Mouse (Mus musculus) adrenal gland, postnatal 10 days (tissue): Measurements from ENCODE around the gene Fli1. TPM values are rescaled to one million over a fixed set of nuclear protein-coding genes. Genes with fewer than 3 reads are reported as not detected.

Experiments
- DNase-seq: peaks from one replicate; pipeline ENCODE4 v3.0.0; 2021; ENCODE audit warnings: mixed read lengths
- total RNA-seq, 2 experiments: library from RNA; stranded (reverse); gene quantifications; 2 replicates each; pipeline ENCODE4 v1.2.3; 2021

Gene Fli1
- total RNA-seq, 2 experiments from 2014 or later, result 37.9 to 41.2 TPM

- DNase-seq, result no peak
Observed at GRCm38 (mm10) chr9:32468313-32468712, 74.3 kb downstream of the Fli1 start.

- no peak for DNase-seq
Observed at GRCm38 (mm10) chr9:32467443-32467842, 75.2 kb downstream of the Fli1 start.

GRCm38 (mm10) chr9:32466861-32467260, 75.8 kb downstream of the Fli1 start:
- peak; percentile 24 for DNase-seq

GRCm38 (mm10) chr9:32456707-32457106, 86.0 kb downstream of the Fli1 start:
- no peak for DNase-seq

GRCm38 (mm10) chr9:32450161-32450560, 92.5 kb downstream of the Fli1 start:
- no peak for DNase-seq

- DNase-seq, result no peak
Observed at GRCm38 (mm10) chr9:32448766-32449165, 93.9 kb downstream of the Fli1 start.

GRCm38 (mm10) chr9:32445789-32446188, 96.9 kb downstream of the Fli1 start:
- no peak for DNase-seq

GRCm38 (mm10) chr9:32444453-32445201, 98.0 kb downstream of the Fli1 start:
- DNase-seq, result no peak

- peak; percentile 41 for DNase-seq
Observed at GRCm38 (mm10) chr9:32443817-32444216, 98.8 kb downstream of the Fli1 start.

- DNase-seq, result no peak
Observed at GRCm38 (mm10) chr9:32443115-32443514, 99.5 kb downstream of the Fli1 start.

- DNase-seq, result no peak
Observed at GRCm38 (mm10) chr9:32434241-32435213, 108.1 kb downstream of the Fli1 start.

- peak; percentile 19 for DNase-seq
Observed at GRCm38 (mm10) chr9:32431061-32431460, 111.6 kb downstream of the Fli1 start.

- no peak for DNase-seq
Observed at GRCm38 (mm10) chr9:32425321-32425720, 117.3 kb downstream of the Fli1 start.

GRCm38 (mm10) chr9:32420711-32421110, 122.0 kb downstream of the Fli1 start:
- no peak for DNase-seq

- DNase-seq, result no peak
Observed at GRCm38 (mm10) chr9:32417466-32418116, 125.1 kb downstream of the Fli1 start.

- DNase-seq, result no peak
Observed at GRCm38 (mm10) chr9:32415952-32416351, 126.7 kb downstream of the Fli1 start.

- DNase-seq, result no peak
Observed at GRCm38 (mm10) chr9:32414956-32415355, 127.7 kb downstream of the Fli1 start.

GRCm38 (mm10) chr9:32412836-32413580, 129.7 kb downstream of the Fli1 start:
- DNase-seq, result no peak

- DNase-seq, result no peak
Observed at GRCm38 (mm10) chr9:32411507-32411906, 131.2 kb downstream of the Fli1 start.

GRCm38 (mm10) chr9:32410671-32411070, 132.0 kb downstream of the Fli1 start:
- no peak for DNase-seq

- peak; percentile 36 for DNase-seq
Observed at GRCm38 (mm10) chr9:32409060-32409961, 133.3 kb downstream of the Fli1 start.
